Mouse (Mus musculus): Measurements from ENCODE around the gene Plpp7. TPM values are rescaled to one million over a fixed set of nuclear protein-coding genes. Genes with fewer than 3 reads are reported as not detected.

The Plpp7 gene
- polyA plus RNA-seq, 1 experiment from 2014 or later, result 3.8 TPM

- Histone ChIP-seq H3K27me3 (ENCODE audit: low read depth, poor library complexity, severe bottlenecking) (no peaks in the 10 kb centered on the region), H3K4me1 (peaks cover 15% of the 10 kb centered on the region; the same call in 1 of the 2 replicates)
- 86% methylated on average over 2 of the region's 2 CpGs for WGBS
Observed at GRCm38 (mm10) chr2:32061189-32061588, 34.1 kb upstream of the Plpp7 start.

DNA sequence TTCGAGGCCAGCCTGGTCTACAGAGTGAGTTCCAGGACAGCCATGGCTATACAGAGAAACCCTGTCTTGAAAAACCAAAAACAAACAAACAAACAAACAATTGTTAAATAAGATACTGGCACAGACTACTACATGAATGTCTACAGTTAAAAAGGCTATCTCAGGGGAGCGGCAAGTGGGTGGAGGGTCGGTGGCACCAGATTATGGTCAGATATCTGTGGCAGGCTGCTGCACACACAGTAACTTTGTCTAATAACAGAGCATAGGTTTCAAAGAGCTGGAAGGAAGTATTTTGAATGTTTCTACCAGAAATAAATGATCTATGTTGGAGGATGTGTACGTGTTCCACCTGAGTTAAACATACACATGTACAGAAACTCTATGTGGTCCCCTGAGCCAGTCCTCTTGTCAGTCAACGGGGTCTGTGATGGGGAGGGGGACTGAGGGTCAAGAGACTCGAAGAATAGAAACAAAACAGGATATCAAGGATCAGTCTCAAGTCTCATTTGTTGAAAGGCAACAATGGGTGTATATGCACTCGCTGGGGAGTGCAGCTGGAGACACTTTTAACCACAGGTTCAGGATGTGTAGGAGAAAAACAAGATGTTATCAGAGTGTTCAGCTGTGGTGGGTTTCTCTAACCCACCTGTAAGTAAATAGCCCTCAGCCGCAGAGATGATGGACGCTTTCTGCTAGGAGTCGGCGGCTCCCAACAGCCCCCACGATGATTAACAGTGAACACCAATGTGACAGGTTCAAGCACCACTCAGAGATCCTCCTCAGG, 33.4 kb upstream of the Plpp7 start:
- DNase-seq (ENCODE audit: low spot score), result no peak
- Histone ChIP-seq H3K36me3 (no peaks in the 10 kb centered on the region), H3K9me3 (replicated peaks) (no peaks in the 10 kb centered on the region), H3K4me3 (no peak overlapping the region), H3K27me3 (ENCODE audit: low read depth, poor library complexity, severe bottlenecking) (no peaks in the 10 kb centered on the region), H3K4me1 (peaks cover 15% of the 10 kb centered on the region; the same call in 1 of the 2 replicates), H3K27ac (no peak overlapping the region)
- 75% methylated on average over 12 of the region's 12 CpGs for WGBS

More at GRCm38 (mm10) chr2:32061189-32061588, 34.1 kb upstream of the Plpp7 start:
- no peak overlapping the region for H3K27ac ChIP-seq
- DNase-seq (ENCODE audit: low spot score), result no peak
- H3K4me3 ChIP-seq, result no peak overlapping the region
- no peaks in the 10 kb centered on the region for H3K36me3 ChIP-seq
- H3K9me3 ChIP-seq (replicated peaks), result no peaks in the 10 kb centered on the region

DNA sequence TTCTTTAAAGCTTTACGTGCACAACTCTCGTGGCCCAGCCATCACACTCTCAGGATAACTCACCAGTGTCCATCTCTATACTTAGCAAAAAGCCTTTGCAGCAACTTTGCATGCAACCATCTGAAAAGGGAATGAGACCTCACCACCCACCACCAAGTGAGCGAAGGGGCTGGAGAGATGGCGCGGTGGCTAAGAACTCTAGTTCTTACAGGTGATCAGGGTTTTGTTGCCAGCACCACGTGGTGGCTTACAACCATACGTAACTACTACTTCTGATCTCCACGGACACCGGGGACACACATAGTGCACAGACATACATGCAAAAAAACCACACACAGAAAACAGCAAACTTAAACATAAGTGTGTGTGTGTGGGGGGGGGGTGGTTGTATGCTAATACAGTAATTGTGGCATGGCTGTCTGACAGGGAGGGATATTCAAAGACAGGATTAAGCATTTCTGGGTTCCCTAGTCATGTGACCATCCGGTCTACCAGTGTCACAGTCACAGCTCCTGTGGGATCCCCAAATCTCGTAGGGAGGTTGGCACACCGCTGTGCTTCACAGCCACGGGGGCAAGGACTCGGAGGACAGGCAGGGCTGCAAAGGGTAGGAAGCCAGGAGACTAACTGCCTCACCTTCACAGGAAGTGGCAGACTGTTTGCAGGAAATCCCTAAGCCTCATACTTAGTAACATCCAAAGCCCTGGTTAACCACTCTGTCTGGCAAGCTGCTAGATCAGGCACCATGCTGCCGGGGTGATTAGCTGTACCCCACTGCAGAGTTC, 32.5 kb upstream of the Plpp7 start:
- Histone ChIP-seq H3K27me3 (ENCODE audit: low read depth, poor library complexity, severe bottlenecking) (peaks cover 3% of the 10 kb centered on the region), H3K27ac (no peak overlapping the region), H3K4me3 (no peak overlapping the region), H3K36me3 (no peaks in the 10 kb centered on the region), H3K9me3 (replicated peaks) (no peaks in the 10 kb centered on the region), H3K4me1 (peaks cover 15% of the 10 kb centered on the region; the same call in 1 of the 2 replicates)
- 87% methylated on average over 15 of the region's 15 CpGs for WGBS
- DNase-seq (ENCODE audit: low spot score), result no peak

GRCm38 (mm10) chr2:32063451-32064151, 31.7 kb upstream of the Plpp7 start:
- WGBS, result 85% methylated on average over 7 of the region's 7 CpGs
- Histone ChIP-seq H3K36me3 (no peaks in the 10 kb centered on the region), H3K9me3 (replicated peaks) (no peaks in the 10 kb centered on the region), H3K27me3 (ENCODE audit: low read depth, poor library complexity, severe bottlenecking) (peaks cover 11% of the 10 kb centered on the region), H3K4me3 (no peak overlapping the region), H3K27ac (no peak overlapping the region), H3K4me1 (peaks cover 16% of the 10 kb centered on the region)
- no peak for DNase-seq (ENCODE audit: low spot score)

DNA sequence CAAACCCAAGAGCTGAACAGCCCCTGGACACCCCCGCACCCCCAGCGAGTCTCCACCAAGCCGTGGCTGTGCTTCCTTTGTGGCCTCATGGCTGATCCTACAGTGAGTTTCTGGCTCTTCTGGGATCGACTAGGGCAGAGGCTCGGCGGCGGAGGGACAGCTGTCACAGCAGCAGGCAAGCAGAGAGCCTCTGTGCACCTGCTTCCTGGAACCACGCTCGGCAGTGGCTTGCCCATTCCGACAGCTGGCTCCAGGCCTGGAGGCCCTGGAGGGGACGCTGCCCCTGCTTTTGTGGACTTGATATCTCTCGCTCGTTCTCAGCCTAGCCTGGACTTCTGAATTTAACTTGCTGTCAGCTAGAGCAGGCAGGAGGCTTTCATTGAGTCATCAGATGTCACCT, 30.4 kb upstream of the Plpp7 start:
- Histone ChIP-seq H3K4me1 (peaks cover 24% of the 10 kb centered on the region), H3K36me3 (no peaks in the 10 kb centered on the region), H3K27ac (no peak overlapping the region), H3K27me3 (ENCODE audit: low read depth, poor library complexity, severe bottlenecking) (peaks cover 13% of the 10 kb centered on the region), H3K9me3 (replicated peaks) (no peaks in the 10 kb centered on the region), H3K4me3 (no peak overlapping the region)
- DNase-seq (ENCODE audit: low spot score), result no peak
- 81% methylated on average over 13 of the region's 13 CpGs for WGBS

DNA sequence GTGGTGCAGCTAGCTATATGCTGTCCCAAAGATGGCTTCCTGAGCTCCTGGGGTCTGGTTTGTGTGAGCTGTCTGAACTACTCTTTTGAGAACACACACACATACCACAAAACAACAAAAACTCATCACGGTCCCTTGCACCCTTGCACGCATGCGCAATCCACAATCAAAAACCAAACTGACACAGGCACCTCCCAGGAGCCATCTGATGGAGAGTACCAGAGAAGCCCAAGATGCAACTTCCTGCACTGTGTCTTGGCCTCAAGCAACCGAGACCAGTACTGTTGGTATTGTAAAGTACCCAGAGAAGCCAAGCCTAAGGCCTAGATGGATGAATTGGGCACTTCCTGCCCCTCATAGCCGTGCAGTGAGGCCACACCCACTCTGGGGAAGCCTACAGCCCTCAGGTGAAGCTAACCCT, 29.9 kb upstream of the Plpp7 start:
- Histone ChIP-seq H3K27me3 (ENCODE audit: low read depth, poor library complexity, severe bottlenecking) (peaks cover 13% of the 10 kb centered on the region), H3K36me3 (no peaks in the 10 kb centered on the region), H3K4me1 (peaks cover 22% of the 10 kb centered on the region), H3K9me3 (replicated peaks) (no peaks in the 10 kb centered on the region), H3K4me3 (no peak overlapping the region), H3K27ac (no peak overlapping the region)
- no peak for DNase-seq (ENCODE audit: low spot score)
- WGBS, result 84% methylated on average over 5 of the region's 5 CpGs

DNA sequence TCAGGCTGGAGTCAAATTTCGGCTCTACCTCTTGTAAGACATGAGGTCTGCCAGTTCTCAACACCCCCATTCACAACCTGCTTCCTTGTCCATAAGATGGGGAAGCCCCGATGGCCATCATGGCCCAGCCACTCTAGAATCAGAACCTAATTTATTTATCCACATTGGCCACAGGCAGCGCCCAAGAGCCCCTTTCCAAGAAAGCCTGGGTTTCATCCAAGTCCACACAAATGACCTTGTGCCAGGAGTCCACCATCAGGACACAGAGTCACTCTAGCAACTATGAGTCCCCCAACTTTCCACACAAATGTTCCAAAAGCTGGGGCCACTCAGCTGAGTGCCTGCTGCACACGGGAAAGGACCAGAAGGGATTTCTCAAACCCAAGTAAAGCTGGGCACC, 29.3 kb upstream of the Plpp7 start:
- peaks cover 20% of the 10 kb centered on the region for H3K4me1 ChIP-seq

DNA sequence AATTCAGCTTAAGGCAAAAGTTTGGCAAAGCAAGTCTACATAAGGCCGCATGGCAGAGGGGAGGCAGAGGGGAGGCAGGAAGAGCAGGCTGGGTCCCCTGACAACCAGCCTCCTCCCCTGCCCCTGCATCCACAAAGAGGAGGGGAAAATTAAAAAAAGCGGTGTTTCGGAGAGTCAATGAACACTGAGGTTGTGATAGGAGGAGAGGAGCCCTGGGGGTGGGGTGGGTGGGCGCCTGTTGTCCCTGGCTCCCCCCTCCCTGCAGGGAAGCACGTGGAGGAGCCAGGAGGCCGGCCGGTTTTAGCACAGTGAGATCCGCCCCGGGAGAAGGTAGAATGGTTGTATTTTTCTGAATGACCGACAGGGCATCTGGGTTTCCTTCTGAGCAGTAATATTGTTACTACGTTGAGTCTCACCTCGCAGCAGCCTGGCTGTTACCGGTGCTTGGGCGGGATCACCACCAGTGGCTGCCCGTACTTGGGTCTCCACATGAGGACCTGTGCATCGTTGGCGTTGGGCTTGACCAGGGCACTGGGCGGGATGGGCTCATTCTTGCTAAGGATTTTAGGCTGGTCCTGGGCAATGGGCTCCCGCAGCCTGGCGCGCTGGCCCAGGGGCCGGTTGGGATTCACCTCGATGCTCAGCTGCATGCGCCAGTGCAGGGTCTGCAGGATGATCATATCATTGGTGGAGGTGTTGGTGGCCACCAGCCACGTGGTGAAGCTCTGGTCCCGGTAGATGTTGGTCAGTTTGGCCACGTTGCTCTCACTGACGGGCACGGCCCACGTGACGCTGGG, 26.3 kb upstream of the Plpp7 start:
- H3K9me3 ChIP-seq (replicated peaks), result no peaks in the 10 kb centered on the region
- WGBS, result 53% methylated on average over 31 of the region's 31 CpGs
- no peak for DNase-seq (ENCODE audit: low spot score)
- peaks cover 13% of the 10 kb centered on the region for H3K27me3 ChIP-seq (ENCODE audit: low read depth, poor library complexity, severe bottlenecking)
- H3K36me3 ChIP-seq, result no peaks in the 10 kb centered on the region
- H3K4me1 ChIP-seq, result peaks cover 14% of the 10 kb centered on the region
- H3K4me3 ChIP-seq, result peak overlapping the region; percentile 30
- H3K27ac ChIP-seq, result 0 out of 2 replicates have a peak overlapping the region, but pooled peaks have one; percentile 42

More for the DNA sequence above, 29.3 kb upstream of the Plpp7 start:
- no peak overlapping the region for H3K27ac ChIP-seq
- 77% methylated on average over 4 of the region's 4 CpGs for WGBS
- no peak overlapping the region for H3K4me3 ChIP-seq
- no peaks in the 10 kb centered on the region for H3K9me3 ChIP-seq (replicated peaks)
- H3K36me3 ChIP-seq, result no peaks in the 10 kb centered on the region
- DNase-seq (ENCODE audit: low spot score), result no peak
- H3K27me3 ChIP-seq (ENCODE audit: low read depth, poor library complexity, severe bottlenecking), result peaks cover 13% of the 10 kb centered on the region

GRCm38 (mm10) chr2:32070747-32071146, 24.6 kb upstream of the Plpp7 start:
- Histone ChIP-seq H3K27me3 (ENCODE audit: low read depth, poor library complexity, severe bottlenecking) (peaks cover 13% of the 10 kb centered on the region), H3K4me1 (peaks cover 16% of the 10 kb centered on the region), H3K4me3 (no peak overlapping the region), H3K27ac (no peak overlapping the region), H3K36me3 (no peaks in the 10 kb centered on the region), H3K9me3 (replicated peaks) (no peaks in the 10 kb centered on the region)
- no peak for DNase-seq (ENCODE audit: low spot score)
- WGBS, result 91% methylated on average over 10 of the region's 10 CpGs

DNA sequence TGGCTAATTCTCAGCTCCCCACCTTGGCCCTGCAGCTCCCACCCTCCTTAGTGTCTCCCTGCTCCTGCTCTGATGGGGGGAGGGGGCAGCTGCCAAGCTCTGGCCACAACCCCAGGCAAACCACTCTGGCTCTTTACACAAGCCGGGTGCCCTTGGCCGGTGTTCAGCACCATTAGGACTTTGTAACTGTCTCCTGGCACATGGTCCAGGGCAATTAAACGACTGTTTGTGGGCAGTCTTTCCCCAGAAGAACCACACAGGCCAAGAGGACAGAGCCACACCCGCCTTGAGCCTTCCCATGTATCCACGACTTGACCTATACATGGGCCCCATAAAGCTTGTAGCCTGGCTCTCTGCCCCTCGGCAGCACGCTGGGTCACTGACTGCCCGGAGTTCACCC, 20.9 kb upstream of the Plpp7 start:
- Histone ChIP-seq H3K36me3 (no peaks in the 10 kb centered on the region), H3K4me3 (no peak overlapping the region), H3K27ac (no peak overlapping the region)

GRCm38 (mm10) chr2:32075368-32075767, 20.0 kb upstream of the Plpp7 start:
- 76% methylated on average over 7 of the region's 7 CpGs for WGBS
- peaks cover 8% of the 10 kb centered on the region; the same call in 1 of the 2 replicates for H3K4me1 ChIP-seq

More for the DNA sequence above, 20.9 kb upstream of the Plpp7 start:
- H3K9me3 ChIP-seq (replicated peaks), result no peaks in the 10 kb centered on the region
- peaks cover 8% of the 10 kb centered on the region; the same call in 1 of the 2 replicates for H3K4me1 ChIP-seq
- H3K27me3 ChIP-seq (ENCODE audit: low read depth, poor library complexity, severe bottlenecking), result no peaks in the 10 kb centered on the region
- WGBS, result 68% methylated on average over 8 of the region's 8 CpGs
- no peak for DNase-seq (ENCODE audit: low spot score)

DNA sequence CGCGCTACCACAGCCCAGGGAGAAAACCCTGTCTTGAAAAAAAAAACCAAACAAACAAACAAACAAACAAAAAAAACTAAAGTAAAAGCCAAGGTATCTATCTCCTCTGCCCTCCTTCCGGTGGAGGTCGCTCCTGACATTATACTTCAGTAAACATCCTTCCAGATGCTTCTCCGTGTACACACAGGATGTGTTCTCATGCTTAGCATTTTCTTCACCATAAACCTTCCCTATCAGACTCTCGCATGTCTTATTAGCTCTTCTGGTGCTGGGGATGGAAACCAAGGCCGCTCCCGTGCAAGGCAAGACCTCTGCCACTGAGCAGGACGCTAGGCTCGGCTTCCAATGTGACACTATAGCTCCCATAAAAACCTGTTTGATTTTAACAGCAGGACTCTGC, 17.6 kb upstream of the Plpp7 start:
- Histone ChIP-seq H3K27me3 (ENCODE audit: low read depth, poor library complexity, severe bottlenecking) (peaks cover 28% of the 10 kb centered on the region), H3K27ac (no peak overlapping the region), H3K36me3 (no peaks in the 10 kb centered on the region), H3K4me1 (peaks cover 16% of the 10 kb centered on the region), H3K4me3 (no peak overlapping the region), H3K9me3 (replicated peaks) (no peaks in the 10 kb centered on the region)
- no peak for DNase-seq (ENCODE audit: low spot score)
- whole genome bisulfite sequencing, result 79% methylated on average over 10 of the region's 10 CpGs

More at GRCm38 (mm10) chr2:32075368-32075767, 20.0 kb upstream of the Plpp7 start:
- Histone ChIP-seq H3K27me3 (ENCODE audit: low read depth, poor library complexity, severe bottlenecking) (0 out of 2 replicates have a peak, but pooled peaks cover 6% of the 10 kb centered on the region), H3K27ac (no peak overlapping the region), H3K4me3 (no peak overlapping the region), H3K36me3 (no peaks in the 10 kb centered on the region), H3K9me3 (replicated peaks) (no peaks in the 10 kb centered on the region)
- no peak for DNase-seq (ENCODE audit: low spot score)

Measured in limb, embryonic 10.5 days (tissue).